Mouse (Mus musculus): ENCODE measurements around the gene Ypel2. TPM values are rescaled to one million over a fixed set of nuclear protein-coding genes. Genes with fewer than 3 reads are reported as not detected.

Gene Ypel2
- polyA plus RNA-seq, 1 experiment from 2014 or later: 10.6 TPM

DNA sequence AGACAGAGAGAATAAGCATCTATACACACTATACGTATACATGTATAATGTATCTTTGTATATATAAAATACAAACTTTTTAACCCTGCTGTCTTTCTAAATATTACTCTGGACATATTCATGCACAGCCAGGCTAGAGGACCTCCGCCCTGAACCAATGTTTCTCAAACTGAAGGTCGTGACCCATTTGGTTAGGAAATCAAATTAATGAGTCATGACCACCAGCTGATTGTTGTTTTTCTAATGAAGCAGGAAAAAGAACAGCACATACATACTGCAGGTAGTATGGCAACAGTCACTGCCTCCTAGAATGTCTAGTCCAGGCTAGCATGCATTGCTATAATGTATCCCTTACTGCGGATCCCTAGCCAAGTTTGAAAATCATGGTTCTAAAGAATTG, 2.3 kb downstream of the Ypel2 start:
- Histone ChIP-seq H3K36me3 (ENCODE audit: insufficient read depth, low read length) (no peaks in the 10 kb centered on the region), H3K4me1 (replicated peaks; ENCODE audit: insufficient read depth, low read length) (peaks cover 16% of the 10 kb centered on the region; the same call in 1 of the 2 replicates), H3K4me3 (replicated peaks; ENCODE audit: low read depth, low read length) (peak overlapping the region; percentile 99; the same call in 1 of the 2 replicates), H3K4me2 (ENCODE audit: low read length) (peak overlapping the region; percentile 69), H3K27me3 (ENCODE audit: insufficient read depth, low read length) (no peaks in the 10 kb centered on the region), H3K9ac (ENCODE audit: low read depth, low read length) (no peak overlapping the region), H3K27ac (no peak overlapping the region), H3K9me3 (replicated peaks; ENCODE audit: low read length) (no peaks in the 10 kb centered on the region)
- WGBS: 57% methylated on average over 4 of the region's 4 CpGs
- DNase-seq (ENCODE audit: low spot score) (no peak), ATAC-seq (replicated peaks; ENCODE audit: low FRiP score, low read depth) (no peak)
- no peak for TF ChIP-seq CTCF (IDR thresholded peaks at IDR 0.05; ENCODE audit: low read depth)

DNA sequence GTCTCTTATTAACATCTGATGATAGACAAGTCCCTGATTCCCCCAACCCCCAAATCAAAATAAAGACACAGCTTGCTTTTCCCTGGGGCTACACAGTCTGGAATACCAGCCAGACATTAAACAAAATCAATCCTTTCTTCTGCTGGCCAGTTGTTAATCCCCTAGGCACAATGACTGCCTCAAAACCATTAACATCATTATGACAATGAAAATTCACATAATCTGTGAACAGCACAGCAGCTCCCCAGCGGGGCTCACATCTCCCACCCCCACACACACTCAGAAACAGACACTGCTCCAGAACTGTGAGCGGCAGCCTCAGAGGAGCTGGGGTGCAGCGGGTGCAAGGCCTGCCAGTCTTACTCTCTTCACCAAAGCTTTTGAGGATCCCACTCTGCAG, 3.2 kb downstream of the Ypel2 start:
- DNase-seq (ENCODE audit: low spot score): no peak
- WGBS: 73% methylated on average over 3 of the region's 3 CpGs
- Histone ChIP-seq H3K4me3 (replicated peaks; ENCODE audit: low read depth, low read length) (0 out of 2 replicates have a peak overlapping the region, but pooled peaks have one; percentile 4), H3K9ac (ENCODE audit: low read depth, low read length) (no peak overlapping the region), H3K4me2 (ENCODE audit: low read length) (peak overlapping the region; percentile 23), H3K27me3 (ENCODE audit: insufficient read depth, low read length) (no peaks in the 10 kb centered on the region), H3K9me3 (replicated peaks; ENCODE audit: low read length) (no peaks in the 10 kb centered on the region), H3K36me3 (ENCODE audit: insufficient read depth, low read length) (no peaks in the 10 kb centered on the region), H3K27ac (no peak overlapping the region), H3K4me1 (replicated peaks; ENCODE audit: insufficient read depth, low read length) (peaks cover 16% of the 10 kb centered on the region; the same call in 1 of the 2 replicates)
- ATAC-seq (replicated peaks; ENCODE audit: low FRiP score, low read depth): no peak
- no peak for TF ChIP-seq CTCF (IDR thresholded peaks at IDR 0.05; ENCODE audit: low read depth)

DNA sequence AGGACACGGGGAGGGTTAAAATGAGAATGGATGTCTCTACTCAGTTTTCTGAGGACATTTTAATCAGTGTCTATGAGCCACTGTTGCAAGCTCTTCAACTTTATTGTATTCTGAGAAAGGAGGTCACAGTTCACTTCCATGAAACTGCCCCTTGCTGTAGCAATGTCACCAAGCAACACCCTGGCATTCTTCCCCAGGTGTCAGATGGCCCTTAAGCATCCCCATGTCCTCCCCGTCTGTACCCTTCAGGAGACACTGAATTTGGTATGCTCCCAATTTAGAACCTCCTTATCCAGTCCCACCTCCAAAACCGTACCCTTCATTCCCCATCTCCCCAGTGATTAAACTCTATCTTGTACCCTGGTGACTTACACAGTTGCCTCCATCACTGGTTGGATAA, 8.5 kb downstream of the Ypel2 start:
- Histone ChIP-seq H3K9ac (ENCODE audit: low read depth, low read length) (no peak overlapping the region), H3K4me2 (ENCODE audit: low read length) (no peak overlapping the region), H3K4me1 (replicated peaks; ENCODE audit: insufficient read depth, low read length) (peaks cover 3% of the 10 kb centered on the region; the same call in 1 of the 2 replicates), H3K4me3 (replicated peaks; ENCODE audit: low read depth, low read length) (no peak overlapping the region), H3K9me3 (replicated peaks; ENCODE audit: low read length) (no peaks in the 10 kb centered on the region), H3K27me3 (ENCODE audit: insufficient read depth, low read length) (no peaks in the 10 kb centered on the region), H3K36me3 (ENCODE audit: insufficient read depth, low read length) (no peaks in the 10 kb centered on the region), H3K27ac (no peak overlapping the region)
- DNase-seq (ENCODE audit: low spot score): no peak
- ATAC-seq (replicated peaks; ENCODE audit: low FRiP score, low read depth): no peak
- 70% methylated on average over 3 of the region's 3 CpGs for WGBS
- no peak for TF ChIP-seq CTCF (IDR thresholded peaks at IDR 0.05; ENCODE audit: low read depth)

DNA sequence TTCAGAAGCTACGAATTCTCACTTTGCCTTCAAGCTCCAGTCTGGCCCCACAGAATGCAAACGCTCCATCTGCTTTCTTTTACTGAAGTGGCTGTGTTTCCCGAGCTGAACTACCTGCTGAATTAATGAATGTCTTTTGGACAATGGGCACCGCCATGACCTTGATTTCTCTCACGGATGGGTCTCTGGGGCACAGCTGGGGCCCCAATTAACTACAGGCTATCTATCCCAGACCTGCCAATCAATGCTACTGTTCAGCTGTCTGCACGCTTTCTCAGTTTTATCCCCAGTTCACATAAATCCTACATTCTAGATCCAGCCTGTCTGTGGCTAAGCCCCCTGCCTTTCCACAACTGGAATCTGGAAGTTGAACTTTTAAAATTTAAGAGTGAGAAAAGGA, 10.5 kb downstream of the Ypel2 start:
- DNase-seq (ENCODE audit: low spot score): no peak
- H3K4me2 ChIP-seq (ENCODE audit: low read length): no peak overlapping the region
- no peaks in the 10 kb centered on the region for H3K9me3 ChIP-seq (replicated peaks; ENCODE audit: low read length)
- ATAC-seq (replicated peaks; ENCODE audit: low FRiP score, low read depth): no peak
- H3K36me3 ChIP-seq (ENCODE audit: insufficient read depth, low read length): no peaks in the 10 kb centered on the region
- no peak overlapping the region for H3K27ac ChIP-seq
- H3K27me3 ChIP-seq (ENCODE audit: insufficient read depth, low read length): no peaks in the 10 kb centered on the region
- no peak overlapping the region for H3K9ac ChIP-seq (ENCODE audit: low read depth, low read length)
- WGBS: 81% methylated on average over 6 of the region's 6 CpGs
- no peak for TF ChIP-seq CTCF (IDR thresholded peaks at IDR 0.05; ENCODE audit: low read depth)
- no peak overlapping the region for H3K4me3 ChIP-seq (replicated peaks; ENCODE audit: low read depth, low read length)
- peaks cover 3% of the 10 kb centered on the region; the same call in 1 of the 2 replicates for H3K4me1 ChIP-seq (replicated peaks; ENCODE audit: insufficient read depth, low read length)

DNA sequence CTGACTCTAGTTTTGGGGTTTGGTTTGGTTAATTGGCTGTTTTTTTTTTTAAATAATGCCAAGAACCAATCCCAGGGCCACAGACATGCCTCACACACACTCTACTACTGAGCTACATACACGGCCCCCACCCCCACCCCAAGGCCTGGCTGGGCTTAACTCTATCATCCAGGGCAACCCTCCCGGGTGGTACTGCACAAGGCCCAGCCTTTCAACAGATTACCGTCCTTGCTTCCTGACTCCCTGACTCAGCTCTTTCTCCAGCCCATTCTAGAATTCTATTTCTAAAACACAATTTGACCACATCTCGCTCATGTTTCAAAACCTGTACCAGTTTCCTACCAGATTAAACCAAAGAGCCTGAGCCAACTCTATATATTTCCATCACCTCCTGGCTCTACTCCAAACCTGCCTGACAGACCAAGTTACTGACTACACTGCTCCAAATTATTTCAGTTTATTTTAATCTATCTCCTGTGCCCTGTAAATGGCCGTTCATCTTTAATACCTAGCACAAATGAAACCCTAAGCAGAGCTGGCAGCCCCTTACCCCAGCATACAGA, 12.2 kb downstream of the Ypel2 start:
- no peak for TF ChIP-seq CTCF (IDR thresholded peaks at IDR 0.05; ENCODE audit: low read depth)
- WGBS: 56% methylated on average over 5 of the region's 5 CpGs
- ATAC-seq (replicated peaks; ENCODE audit: low FRiP score, low read depth): no peak
- Histone ChIP-seq H3K4me3 (replicated peaks; ENCODE audit: low read depth, low read length) (no peak overlapping the region), H3K36me3 (ENCODE audit: insufficient read depth, low read length) (peaks cover 6% of the 10 kb centered on the region), H3K4me1 (replicated peaks; ENCODE audit: insufficient read depth, low read length) (peaks cover 3% of the 10 kb centered on the region; the same call in 1 of the 2 replicates), H3K9me3 (replicated peaks; ENCODE audit: low read length) (no peaks in the 10 kb centered on the region), H3K9ac (ENCODE audit: low read depth, low read length) (no peak overlapping the region), H3K27ac (no peak overlapping the region), H3K4me2 (ENCODE audit: low read length) (no peak overlapping the region), H3K27me3 (ENCODE audit: insufficient read depth, low read length) (no peaks in the 10 kb centered on the region)
- no peak for DNase-seq (ENCODE audit: low spot score)

DNA sequence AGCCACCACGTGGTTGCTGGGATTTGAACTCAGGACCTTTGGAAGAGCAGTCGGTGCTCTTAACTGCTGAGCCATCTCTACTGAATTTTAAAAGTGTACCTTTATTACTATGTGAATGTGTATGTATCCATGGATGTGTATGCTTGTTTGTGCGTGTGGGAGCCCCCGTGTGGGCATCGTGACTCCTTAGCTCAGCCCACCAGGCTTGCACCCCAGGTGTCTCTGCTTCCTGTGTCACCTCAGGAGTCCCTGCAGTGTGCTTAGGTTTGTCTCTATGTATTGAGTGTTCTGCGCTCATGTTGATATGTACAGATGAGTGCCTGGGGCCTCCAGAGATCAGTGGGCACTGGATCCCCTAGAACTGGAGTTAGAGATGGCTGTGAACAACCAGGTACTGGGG, 13.0 kb downstream of the Ypel2 start:
- 88% methylated on average over 6 of the region's 6 CpGs for WGBS
- no peak overlapping the region for H3K9ac ChIP-seq (ENCODE audit: low read depth, low read length)
- ATAC-seq (replicated peaks; ENCODE audit: low FRiP score, low read depth): no peak
- TF ChIP-seq CTCF (IDR thresholded peaks at IDR 0.05; ENCODE audit: low read depth): no peak
- H3K36me3 ChIP-seq (ENCODE audit: insufficient read depth, low read length): peaks cover 6% of the 10 kb centered on the region
- H3K27me3 ChIP-seq (ENCODE audit: insufficient read depth, low read length): no peaks in the 10 kb centered on the region
- no peak overlapping the region for H3K27ac ChIP-seq
- no peak for DNase-seq (ENCODE audit: low spot score)
- H3K4me2 ChIP-seq (ENCODE audit: low read length): no peak overlapping the region
- H3K4me1 ChIP-seq (replicated peaks; ENCODE audit: insufficient read depth, low read length): peaks cover 7% of the 10 kb centered on the region; the same call in 1 of the 2 replicates
- no peak overlapping the region for H3K4me3 ChIP-seq (replicated peaks; ENCODE audit: low read depth, low read length)
- no peaks in the 10 kb centered on the region for H3K9me3 ChIP-seq (replicated peaks; ENCODE audit: low read length)

DNA sequence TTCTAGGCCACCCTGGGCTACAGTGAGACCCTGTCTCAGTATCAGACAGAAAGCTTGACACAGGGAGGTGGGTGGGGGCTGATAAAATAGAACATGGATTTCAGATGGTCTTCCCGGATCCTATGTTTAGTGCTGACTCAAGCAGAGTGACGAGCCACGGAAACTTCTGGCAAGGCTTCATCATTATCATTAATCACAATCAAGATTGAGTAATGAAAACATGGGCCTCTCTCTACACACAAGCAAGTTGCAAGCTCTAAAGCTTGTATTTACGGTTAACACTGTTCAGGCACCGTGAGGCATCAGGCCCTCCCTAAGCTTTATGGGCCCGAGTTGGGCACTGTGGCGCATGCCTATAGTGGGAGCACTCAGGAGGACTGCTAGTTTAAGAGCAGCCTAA, 13.7 kb downstream of the Ypel2 start:
- H3K36me3 ChIP-seq (ENCODE audit: insufficient read depth, low read length): peaks cover 6% of the 10 kb centered on the region
- no peak overlapping the region for H3K4me3 ChIP-seq (replicated peaks; ENCODE audit: low read depth, low read length)
- DNase-seq (ENCODE audit: low spot score) (peak; percentile 36), ATAC-seq (replicated peaks; ENCODE audit: low FRiP score, low read depth) (no peak)
- peaks cover 9% of the 10 kb centered on the region; the same call in 1 of the 2 replicates for H3K4me1 ChIP-seq (replicated peaks; ENCODE audit: insufficient read depth, low read length)
- no peak overlapping the region for H3K27ac ChIP-seq
- no peaks in the 10 kb centered on the region for H3K9me3 ChIP-seq (replicated peaks; ENCODE audit: low read length)
- no peaks in the 10 kb centered on the region for H3K27me3 ChIP-seq (ENCODE audit: insufficient read depth, low read length)
- TF ChIP-seq CTCF (IDR thresholded peaks at IDR 0.05; ENCODE audit: low read depth): no peak
- H3K9ac ChIP-seq (ENCODE audit: low read depth, low read length): no peak overlapping the region
- H3K4me2 ChIP-seq (ENCODE audit: low read length): no peak overlapping the region
- WGBS: 54% methylated on average over 7 of the region's 7 CpGs
